Mouse (Mus musculus) testis, adult 2 months (tissue): Measurements from ENCODE around the gene Syngr2. TPM values are rescaled to one million over a fixed set of nuclear protein-coding genes. Genes with fewer than 3 reads are reported as not detected.
"Not testable (repeated sequence)": the region's sequence is repeated elsewhere in the genome, so short reads cannot be mapped to it uniquely, and the experiment has no call there.

ENCODE experiments used
- H3K27ac ChIP-seq: fragments of 200-500 bp; 2 replicates; pipeline ENCODE4 v1.5.1; 2012; ENCODE audit warnings: low read depth, low read length; ENCODE audit not compliant: control insufficient read depth, insufficient read depth
- H3K27me3 ChIP-seq: fragments of 200-500 bp; 2 replicates; pipeline ENCODE4 v1.6.1; 2012; ENCODE audit warnings: mild to moderate bottlenecking, low read length, moderate library complexity; ENCODE audit not compliant: control insufficient read depth, insufficient read depth
- H3K36me3 ChIP-seq: fragments of 200-500 bp; 2 replicates; pipeline ENCODE4 v1.6.1; 2012; ENCODE audit warnings: mild to moderate bottlenecking, low read length; ENCODE audit not compliant: control insufficient read depth, insufficient read depth
- H3K4me1 ChIP-seq: fragments of 200-500 bp; 2 replicates; pipeline ENCODE4 v1.6.1; 2012; ENCODE audit warnings: low read length; ENCODE audit not compliant: control insufficient read depth, insufficient read depth
- H3K4me3 ChIP-seq: fragments of 200-500 bp; 2 replicates; pipeline ENCODE4 v1.5.1; 2012; ENCODE audit warnings: low read depth, mild to moderate bottlenecking, low read length, moderate library complexity, mixed read lengths; ENCODE audit not compliant: control insufficient read depth
- CTCF ChIP-seq: fragments of 200-500 bp; IDR thresholded peaks from 2 replicates; pipeline ENCODE4 v1.5.1; 2012; ENCODE audit warnings: low read depth, mild to moderate bottlenecking, inconsistent platforms, low read length, moderate library complexity; ENCODE audit not compliant: control insufficient read depth, insufficient read depth, insufficient replicate concordance
- POLR2A ChIP-seq: fragments of 200-500 bp; IDR thresholded peaks from 2 replicates; pipeline ENCODE4 v1.6.1; 2012; ENCODE audit warnings: low read depth, mild to moderate bottlenecking, inconsistent platforms, low read length, moderate library complexity; ENCODE audit not compliant: control insufficient read depth
- polyA plus RNA-seq: library from polyadenylated mRNA; depleted of rRNA; stranded (reverse); fragments of >200 nt; gene quantifications from 2 replicates; pipeline ENCODE4 v1.2.3, GENCODE M21; 2012

Syngr2 gene
- polyA plus RNA-seq, 1 experiment, result 32.5 TPM

GRCm38 (mm10) chr11:117781993-117782704, 27.3 kb upstream of the Syngr2 start, which contains the start of the genes Tmc8 and Tmc6:
TSS of gene Tmc8 (plus strand) at chr11:117782076.
TSS of gene Tmc6 (minus strand) at chr11:117782198.
- peak within 1 kb of the TSS; percentile 2 for H3K4me3 ChIP-seq
- TF ChIP-seq CTCF (no peak), POLR2A (no peak)
- peaks cover 29% of the 10 kb centered on the region for H3K4me1 ChIP-seq
- no peaks in the 10 kb centered on the region for H3K27me3 ChIP-seq
- peak within 1 kb of the TSS; percentile 49; the same call in 1 of the 2 replicates for H3K27ac ChIP-seq
- no peaks in the 10 kb centered on the region for H3K36me3 ChIP-seq

DNA sequence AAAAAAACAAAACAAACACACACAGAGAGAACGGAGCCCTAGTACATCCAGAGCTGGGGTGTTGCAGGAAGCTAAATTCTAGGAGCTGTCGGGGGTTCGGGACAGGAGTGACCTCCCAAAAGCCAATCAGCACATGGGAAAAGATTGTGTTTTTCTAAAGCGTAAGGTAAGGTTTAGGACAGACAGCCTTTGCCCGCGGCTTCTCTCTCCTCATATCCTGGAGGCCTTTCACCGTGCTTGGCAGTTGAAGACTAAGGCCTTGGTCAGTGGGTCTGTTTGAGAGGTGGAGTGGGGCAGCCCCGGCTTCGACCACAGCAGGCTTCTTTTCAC, 26.8 kb upstream of the Syngr2 start:
- H3K4me1 ChIP-seq, result peaks cover 29% of the 10 kb centered on the region
- no peak for TF ChIP-seq POLR2A
- TF ChIP-seq CTCF, result no peak
- no peak overlapping the region for H3K4me3 ChIP-seq
- H3K27ac ChIP-seq, result no peak overlapping the region
- no peaks in the 10 kb centered on the region for H3K27me3 ChIP-seq
- H3K36me3 ChIP-seq, result no peaks in the 10 kb centered on the region

- Histone ChIP-seq H3K4me1 (peaks cover 29% of the 10 kb centered on the region), H3K27ac (no peak overlapping the region), H3K27me3 (no peaks in the 10 kb centered on the region), H3K36me3 (no peaks in the 10 kb centered on the region), H3K4me3 (no peak overlapping the region)
- TF ChIP-seq CTCF (no peak), POLR2A (no peak)
Observed at GRCm38 (mm10) chr11:117783089-117783488, 26.4 kb upstream of the Syngr2 start.

GRCm38 (mm10) chr11:117783683-117784309, 25.7 kb upstream of the Syngr2 start:
- Histone ChIP-seq H3K4me3 (no peak overlapping the region), H3K4me1 (peaks cover 26% of the 10 kb centered on the region), H3K27me3 (no peaks in the 10 kb centered on the region), H3K36me3 (no peaks in the 10 kb centered on the region), H3K27ac (no peak overlapping the region)
- TF ChIP-seq POLR2A, result no peak
- no peak for TF ChIP-seq CTCF

- Histone ChIP-seq H3K27ac (no peak overlapping the region), H3K36me3 (no peaks in the 10 kb centered on the region)
Observed at GRCm38 (mm10) chr11:117786294-117786693, 23.2 kb upstream of the Syngr2 start.

DNA sequence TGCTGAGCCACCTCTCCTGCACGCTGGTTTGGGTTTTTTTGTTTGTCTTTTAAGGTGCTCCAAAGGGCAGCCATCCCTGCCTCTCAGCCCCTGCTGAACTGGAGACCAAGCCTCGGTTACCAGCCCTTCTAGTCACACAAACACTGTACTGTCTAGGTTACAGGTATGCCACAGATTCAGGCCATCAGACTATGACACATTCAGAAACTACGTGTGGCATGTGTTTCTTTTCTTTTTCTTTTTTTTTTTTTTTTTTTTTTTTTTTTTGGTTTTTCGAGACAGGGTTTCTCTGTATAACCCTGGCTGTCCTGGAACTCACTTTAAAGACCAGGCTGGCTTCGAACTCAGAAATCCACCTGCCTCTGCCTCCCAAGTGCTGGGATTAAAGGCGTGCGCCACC, 21.0 kb upstream of the Syngr2 start:
- not testable (repeated sequence) for H3K27ac ChIP-seq, H3K36me3 ChIP-seq, H3K27me3 ChIP-seq, H3K4me3 ChIP-seq, H3K4me1 ChIP-seq

More at GRCm38 (mm10) chr11:117786294-117786693, 23.2 kb upstream of the Syngr2 start:
- Histone ChIP-seq H3K4me1 (peaks cover 8% of the 10 kb centered on the region), H3K4me3 (no peak overlapping the region), H3K27me3 (no peaks in the 10 kb centered on the region)
- TF ChIP-seq CTCF (peak; percentile 50; the same call in 1 of the 2 replicates), POLR2A (no peak)

DNA sequence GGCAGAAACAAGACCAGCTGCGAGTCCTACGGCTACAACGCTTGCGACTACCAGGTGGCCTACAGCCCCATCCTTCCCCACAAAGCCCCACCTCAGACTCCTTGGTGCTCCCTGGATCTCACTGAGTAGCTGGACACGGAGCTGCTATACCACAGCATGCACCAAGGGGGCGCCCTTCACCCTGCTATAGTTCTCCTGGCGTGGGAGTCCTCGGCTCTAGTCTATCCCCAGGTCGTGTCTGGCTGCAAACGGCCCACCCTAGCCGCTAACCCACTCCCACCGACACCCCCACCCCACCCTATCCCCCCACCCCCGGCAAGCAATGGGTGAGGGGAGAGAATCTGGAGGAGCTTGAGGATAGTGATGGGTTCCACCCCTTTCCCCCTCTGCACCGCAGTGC, 19.2 kb upstream of the Syngr2 start:
- Histone ChIP-seq H3K4me1 (peaks cover 7% of the 10 kb centered on the region), H3K4me3 (peak overlapping the region; percentile 55), H3K36me3 (no peaks in the 10 kb centered on the region), H3K27me3 (no peaks in the 10 kb centered on the region), H3K27ac (no peak overlapping the region)
- TF ChIP-seq POLR2A, result no peak
- TF ChIP-seq CTCF, result peak; percentile 92; the same call in 1 of the 2 replicates
